Mouse (Mus musculus): ENCODE measurements at regions not wholly inside any gene's neighbourhood (a gene's known extent, or its start where the extent isn't known, plus 50 kb on each side); places are given as distances from the start of the nearest gene placed in this dataset.

GRCm38 (mm10) chr13:112183996-112184395 lies 104.3 kb upstream of the Ankrd55 start:
- TF ChIP-seq CTCF (IDR thresholded peaks at IDR 0.05; ENCODE audit: control insufficient read depth, insufficient read depth, low read length), result no peak
- no peak for TF ChIP-seq POLR2A (IDR thresholded peaks at IDR 0.05; ENCODE audit: borderline replicate concordance, control insufficient read depth, low read depth, low read length)
